Mouse (Mus musculus) midbrain, embryonic 16.5 days (tissue): ENCODE data around the gene Tango2. TPM values are rescaled to one million over a fixed set of nuclear protein-coding genes. Genes with fewer than 3 reads are reported as not detected.

Experiments used
- ATAC-seq: fragments of 200-750 bp; cut with Nextera tagmentation; 2 replicates; pipeline ENCODE4 v1.8.0; 2017; ENCODE audit warnings: moderate TSS enrichment
- H3K27ac ChIP-seq: fragments of 300-500 bp; sonication (generic); 2 replicates; pipeline ENCODE4 v1.5.1; 2014; ENCODE audit warnings: mild to moderate bottlenecking, low read length, mixed read lengths
- H3K27me3 ChIP-seq: fragments of 300-500 bp; sonication (generic); 2 replicates; pipeline ENCODE4 v1.6.1; 2014; ENCODE audit warnings: low read depth, low read length, mixed read lengths; ENCODE audit not compliant: control insufficient read depth, insufficient read depth
- H3K36me3 ChIP-seq: fragments of 300-500 bp; sonication (generic); 2 replicates; pipeline ENCODE4 v1.6.1; 2014; ENCODE audit warnings: mild to moderate bottlenecking, low read length, moderate library complexity, mixed read lengths; ENCODE audit not compliant: control insufficient read depth, insufficient read depth
- H3K4me1 ChIP-seq: fragments of 300-500 bp; sonication (generic); 2 replicates; pipeline ENCODE4 v1.6.1; 2014; ENCODE audit warnings: mild to moderate bottlenecking, low read length, mixed read lengths; ENCODE audit not compliant: control insufficient read depth, insufficient read depth
- H3K4me2 ChIP-seq: fragments of 300-500 bp; sonication (generic); 2 replicates; pipeline ENCODE4 v1.6.1; 2014; ENCODE audit warnings: mild to moderate bottlenecking, low read length, mixed read lengths
- H3K4me3 ChIP-seq: fragments of 300-500 bp; sonication (generic); 2 replicates; pipeline ENCODE4 v1.5.1; 2014; ENCODE audit warnings: low read depth, mild to moderate bottlenecking, low read length, moderate library complexity, mixed read lengths
- H3K9ac ChIP-seq: fragments of 300-500 bp; sonication (generic); 2 replicates; pipeline ENCODE4 v1.6.1; 2014; ENCODE audit warnings: low read depth, low read length, mixed read lengths
- H3K9me3 ChIP-seq: fragments of 300-500 bp; sonication (generic); replicated peaks from 2 replicates; pipeline ENCODE4 v1.6.1; 2014; ENCODE audit warnings: mild to moderate bottlenecking, low read length, mixed read lengths; ENCODE audit not compliant: control insufficient read depth, poor library complexity, severe bottlenecking
- WGBS: fragments of 180-500 bp; shearing (Covaris S2); extraction: QIAGEN DNeasy Blood & Tissue Kit; methylation state at CpG from one replicate; pipeline ENCODE4 v1.1.7; 2014; 5-methylcytosine and 5-hydroxymethylcytosine counted together
- polyA plus RNA-seq: library from polyadenylated mRNA; unstranded; fragments of >200 nt; fragmentation: Nextera tagmentation; extraction: Ambion mirVana; gene quantifications from 2 replicates; pipeline ENCODE4 v1.2.1, GENCODE M21; 2015

The Tango2 gene
- polyA plus RNA-seq, 1 experiment from 2014 or later = 82.5 TPM

- Histone ChIP-seq H3K4me2 (peak overlapping the region; percentile 69), H3K9ac (peak overlapping the region; percentile 88), H3K4me3 (peak overlapping the region; percentile 74), H3K27ac (peak overlapping the region; percentile 84), H3K27me3 (no peaks in the 10 kb centered on the region), H3K4me1 (peaks cover 41% of the 10 kb centered on the region), H3K9me3 (no peaks in the 10 kb centered on the region), H3K36me3 (peaks cover 11% of the 10 kb centered on the region)
- peak; percentile 86 for ATAC-seq
- under 1% methylated on average over 56 of the region's 63 CpGs for WGBS
Measured at GRCm38 (mm10) chr16:18392469-18393426, 44.8 kb upstream of the Tango2 start.

- no peaks in the 10 kb centered on the region for H3K9me3 ChIP-seq
- H3K36me3 ChIP-seq = peaks cover 2% of the 10 kb centered on the region; the same call in 1 of the 2 replicates
- H3K27ac ChIP-seq = no peak overlapping the region
- peaks cover 46% of the 10 kb centered on the region for H3K4me1 ChIP-seq
- H3K4me2 ChIP-seq = no peak overlapping the region
- no peaks in the 10 kb centered on the region for H3K27me3 ChIP-seq
- no peak for ATAC-seq
- H3K9ac ChIP-seq = no peak overlapping the region
- H3K4me3 ChIP-seq = no peak overlapping the region
- WGBS = 93% methylated on average over 3 of the region's 3 CpGs
Measured at GRCm38 (mm10) chr16:18391728-18392127, 43.8 kb upstream of the Tango2 start.

- Histone ChIP-seq H3K4me2 (no peak overlapping the region), H3K4me3 (no peak overlapping the region), H3K27ac (no peak overlapping the region), H3K9ac (no peak overlapping the region), H3K27me3 (no peaks in the 10 kb centered on the region), H3K36me3 (peaks cover 2% of the 10 kb centered on the region; the same call in 1 of the 2 replicates), H3K9me3 (no peaks in the 10 kb centered on the region), H3K4me1 (peaks cover 44% of the 10 kb centered on the region)
- no peak for ATAC-seq
- WGBS = 97% methylated on average over 3 of the region's 3 CpGs
Measured at GRCm38 (mm10) chr16:18391127-18391526, 43.2 kb upstream of the Tango2 start.

- no peak overlapping the region for H3K27ac ChIP-seq
- no peak for ATAC-seq
- no peaks in the 10 kb centered on the region for H3K27me3 ChIP-seq
- 71% methylated on average over 6 of the region's 6 CpGs for WGBS
- H3K36me3 ChIP-seq = peaks cover 2% of the 10 kb centered on the region; the same call in 1 of the 2 replicates
- no peak overlapping the region for H3K4me3 ChIP-seq
- H3K4me1 ChIP-seq = peaks cover 37% of the 10 kb centered on the region
- H3K9ac ChIP-seq = no peak overlapping the region
- H3K4me2 ChIP-seq = no peak overlapping the region
- H3K9me3 ChIP-seq = no peaks in the 10 kb centered on the region
Measured at GRCm38 (mm10) chr16:18390399-18390798, 42.5 kb upstream of the Tango2 start.

GRCm38 (mm10) chr16:18388583-18389435 is 40.9 kb upstream of the Tango2 start:
- Histone ChIP-seq H3K4me3 (no peak overlapping the region), H3K36me3 (peaks cover 2% of the 10 kb centered on the region; the same call in 1 of the 2 replicates), H3K9me3 (no peaks in the 10 kb centered on the region), H3K27me3 (no peaks in the 10 kb centered on the region), H3K4me1 (peaks cover 26% of the 10 kb centered on the region), H3K4me2 (no peak overlapping the region), H3K27ac (0 out of 2 replicates have a peak overlapping the region, but pooled peaks have one; percentile 55), H3K9ac (no peak overlapping the region)
- WGBS = 74% methylated on average over 14 of the region's 14 CpGs
- no peak for ATAC-seq

- Histone ChIP-seq H3K27ac (peak overlapping the region; percentile 55; the same call in 1 of the 2 replicates), H3K9me3 (no peaks in the 10 kb centered on the region), H3K9ac (no peak overlapping the region), H3K4me3 (no peak overlapping the region), H3K4me2 (no peak overlapping the region), H3K4me1 (peaks cover 22% of the 10 kb centered on the region), H3K36me3 (peaks cover 2% of the 10 kb centered on the region; the same call in 1 of the 2 replicates), H3K27me3 (no peaks in the 10 kb centered on the region)
- ATAC-seq = no peak
- WGBS = 37% methylated on average over 5 of the region's 7 CpGs
Measured at GRCm38 (mm10) chr16:18387704-18388582, 40.0 kb upstream of the Tango2 start.

GRCm38 (mm10) chr16:18386972-18387371 is 39.1 kb upstream of the Tango2 start:
- 63% methylated on average over 3 of the region's 3 CpGs for WGBS
- Histone ChIP-seq H3K9me3 (no peaks in the 10 kb centered on the region), H3K9ac (no peak overlapping the region), H3K36me3 (peaks cover 2% of the 10 kb centered on the region; the same call in 1 of the 2 replicates), H3K4me3 (no peak overlapping the region), H3K4me1 (peaks cover 22% of the 10 kb centered on the region), H3K4me2 (no peak overlapping the region), H3K27ac (peak overlapping the region; percentile 34), H3K27me3 (no peaks in the 10 kb centered on the region)
- no peak for ATAC-seq

- 72% methylated on average over 7 of the region's 7 CpGs for WGBS
Measured at GRCm38 (mm10) chr16:18386451-18386850, 38.5 kb upstream of the Tango2 start.

More at GRCm38 (mm10) chr16:18386451-18386850, 38.5 kb upstream of the Tango2 start:
- Histone ChIP-seq H3K27ac (no peak overlapping the region), H3K4me3 (no peak overlapping the region), H3K27me3 (no peaks in the 10 kb centered on the region), H3K36me3 (peaks cover 2% of the 10 kb centered on the region; the same call in 1 of the 2 replicates), H3K4me2 (no peak overlapping the region), H3K9ac (no peak overlapping the region), H3K9me3 (no peaks in the 10 kb centered on the region), H3K4me1 (peaks cover 27% of the 10 kb centered on the region)
- no peak for ATAC-seq
